Mouse (Mus musculus) heart, embryonic 16.5 days (tissue): ENCODE data around the gene Slc39a1. TPM values are rescaled to one million over a fixed set of nuclear protein-coding genes. Genes with fewer than 3 reads are reported as not detected.

Experiments
- ATAC-seq: fragments of 200-750 bp; cut with Nextera tagmentation; replicated peaks from 2 replicates; pipeline ENCODE4 v1.8.0; 2017; ENCODE audit warnings: moderate number of reproducible peaks; ENCODE audit not compliant: insufficient read depth, low FRiP score; ENCODE audit errors: extremely low read depth
- H3K27ac ChIP-seq: fragments of 300-500 bp; sonication (generic); 2 replicates; pipeline ENCODE4 v1.5.1; 2014; ENCODE audit warnings: mild to moderate bottlenecking, low read length, control low read depth, moderate library complexity
- H3K27me3 ChIP-seq: fragments of 300-500 bp; sonication (generic); 2 replicates; pipeline ENCODE4 v1.6.1; 2014; ENCODE audit warnings: low read length, mixed read lengths; ENCODE audit not compliant: control insufficient read depth, insufficient read depth
- H3K36me3 ChIP-seq: fragments of 300-500 bp; sonication (generic); 2 replicates; pipeline ENCODE4 v1.6.1; 2014; ENCODE audit not compliant: control insufficient read depth, insufficient read depth
- H3K4me1 ChIP-seq: fragments of 300-500 bp; sonication (generic); 2 replicates; pipeline ENCODE4 v1.6.1; 2014; ENCODE audit warnings: low read length, mixed read lengths; ENCODE audit not compliant: control insufficient read depth, insufficient read depth
- H3K4me2 ChIP-seq: fragments of 300-500 bp; sonication (generic); 2 replicates; pipeline ENCODE4 v1.6.1; 2014; ENCODE audit warnings: low read depth, mild to moderate bottlenecking, control low read depth, low read length
- H3K4me3 ChIP-seq: fragments of 300-500 bp; sonication (generic); 2 replicates; pipeline ENCODE4 v1.5.1; 2014; ENCODE audit warnings: mild to moderate bottlenecking, control low read depth, low read length
- H3K9ac ChIP-seq: fragments of 300-500 bp; sonication (generic); 2 replicates; pipeline ENCODE4 v1.6.1; 2014; ENCODE audit warnings: low read length, control low read depth
- H3K9me3 ChIP-seq: fragments of 300-500 bp; sonication (generic); replicated peaks from 2 replicates; pipeline ENCODE4 v1.6.1; 2016; ENCODE audit warnings: low read length; ENCODE audit not compliant: control insufficient read depth
- WGBS: fragments of 180-500 bp; shearing (Covaris S2); extraction: QIAGEN DNeasy Blood & Tissue Kit; methylation state at CpG from one replicate; pipeline ENCODE4 v1.1.7; 2014; 5-methylcytosine and 5-hydroxymethylcytosine counted together
- polyA plus RNA-seq: library from polyadenylated mRNA; unstranded; fragments of >200 nt; fragmentation: Nextera tagmentation; extraction: Ambion mirVana; gene quantifications from 2 replicates; pipeline ENCODE4 v1.2.1, GENCODE M21; 2015

The Slc39a1 gene
- 61.5 and 86.3 TPM in 2 replicates for polyA plus RNA-seq

GRCm38 (mm10) chr3:90247960-90248745 lies at the start of gene Slc39a1:
TSS of gene Slc39a1 (plus strand) at chr3:90248172.
- Histone ChIP-seq H3K9me3 (no peaks in the 10 kb centered on the region), H3K4me3 (peak within 1 kb of the TSS; percentile 93), H3K27ac (peak within 1 kb of the TSS; percentile 95), H3K27me3 (no peaks in the 10 kb centered on the region), H3K36me3 (peaks cover 12% of the 10 kb centered on the region), H3K9ac (peak within 1 kb of the TSS; percentile 92), H3K4me1 (peaks cover 12% of the 10 kb centered on the region), H3K4me2 (peak within 1 kb of the TSS; percentile 82)
- under 1% methylated on average over 43 of the region's 44 CpGs for WGBS
- peak; percentile 92 for ATAC-seq

GRCm38 (mm10) chr3:90202884-90203283 lies 45.1 kb upstream of the Slc39a1 start:
- no peak overlapping the region for H3K9ac ChIP-seq
- no peak overlapping the region for H3K4me2 ChIP-seq
- H3K27me3 ChIP-seq, result no peaks in the 10 kb centered on the region
- H3K9me3 ChIP-seq, result no peaks in the 10 kb centered on the region
- no peaks in the 10 kb centered on the region; the same call in 1 of the 2 replicates for H3K36me3 ChIP-seq
- peaks cover 6% of the 10 kb centered on the region; the same call in 1 of the 2 replicates for H3K4me1 ChIP-seq
- no peak overlapping the region for H3K4me3 ChIP-seq
- WGBS, result 73% methylated on average over 1 of the region's 1 CpGs
- ATAC-seq, result no peak
- no peak overlapping the region for H3K27ac ChIP-seq

- H3K9me3 ChIP-seq, result no peaks in the 10 kb centered on the region
- H3K27ac ChIP-seq, result peak overlapping the region; percentile 59
- no peak overlapping the region for H3K4me3 ChIP-seq
- peak; percentile 58 for ATAC-seq
- H3K4me2 ChIP-seq, result no peak overlapping the region
- H3K36me3 ChIP-seq, result peaks cover 4% of the 10 kb centered on the region; the same call in 1 of the 2 replicates
- WGBS, result 35% methylated on average over 5 of the region's 5 CpGs
- peaks cover 8% of the 10 kb centered on the region; the same call in 1 of the 2 replicates for H3K4me1 ChIP-seq
- no peak overlapping the region for H3K9ac ChIP-seq
- H3K27me3 ChIP-seq, result no peaks in the 10 kb centered on the region
These were observed 44.4 kb upstream of the Slc39a1 start for GRCm38 (mm10) chr3:90203619-90204018.

GRCm38 (mm10) chr3:90204582-90204981 lies 43.4 kb upstream of the Slc39a1 start:
- Histone ChIP-seq H3K4me1 (peaks cover 12% of the 10 kb centered on the region; the same call in 1 of the 2 replicates), H3K9me3 (no peaks in the 10 kb centered on the region), H3K36me3 (peaks cover 8% of the 10 kb centered on the region; the same call in 1 of the 2 replicates), H3K4me2 (no peak overlapping the region), H3K27me3 (no peaks in the 10 kb centered on the region), H3K9ac (no peak overlapping the region), H3K27ac (no peak overlapping the region), H3K4me3 (no peak overlapping the region)
- WGBS, result 93% methylated on average over 2 of the region's 2 CpGs
- ATAC-seq, result no peak

- peak overlapping the region; percentile 20; the same call in 1 of the 2 replicates for H3K27ac ChIP-seq
- no peak overlapping the region for H3K9ac ChIP-seq
- no peak overlapping the region for H3K4me3 ChIP-seq
- H3K4me1 ChIP-seq, result peaks cover 26% of the 10 kb centered on the region
- H3K36me3 ChIP-seq, result peaks cover 26% of the 10 kb centered on the region
- no peak for ATAC-seq
- H3K9me3 ChIP-seq, result no peaks in the 10 kb centered on the region
- whole genome bisulfite sequencing, result 69% methylated on average over 2 of the region's 2 CpGs
- H3K27me3 ChIP-seq, result no peaks in the 10 kb centered on the region
- H3K4me2 ChIP-seq, result no peak overlapping the region
These were observed 39.3 kb upstream of the Slc39a1 start for GRCm38 (mm10) chr3:90208662-90209061.

- Histone ChIP-seq H3K4me1 (peaks cover 27% of the 10 kb centered on the region), H3K9me3 (no peaks in the 10 kb centered on the region), H3K9ac (no peak overlapping the region), H3K4me3 (no peak overlapping the region), H3K27ac (no peak overlapping the region), H3K36me3 (peaks cover 26% of the 10 kb centered on the region), H3K27me3 (no peaks in the 10 kb centered on the region), H3K4me2 (no peak overlapping the region)
- ATAC-seq, result no peak
- 86% methylated on average over 5 of the region's 5 CpGs for WGBS
These were observed 37.9 kb upstream of the Slc39a1 start for GRCm38 (mm10) chr3:90209908-90210566.

GRCm38 (mm10) chr3:90211475-90212398 lies 36.2 kb upstream of the Slc39a1 start:
- ATAC-seq, result no peak
- 0 out of 2 replicates have a peak overlapping the region, but pooled peaks have one; percentile 9 for H3K27ac ChIP-seq
- H3K36me3 ChIP-seq, result peaks cover 26% of the 10 kb centered on the region
- peak overlapping the region; percentile 79 for H3K4me3 ChIP-seq
- no peaks in the 10 kb centered on the region for H3K9me3 ChIP-seq
- no peaks in the 10 kb centered on the region for H3K27me3 ChIP-seq
- peaks cover 27% of the 10 kb centered on the region for H3K4me1 ChIP-seq
- H3K9ac ChIP-seq, result peak overlapping the region; percentile 87
- 65% methylated on average over 13 of the region's 13 CpGs for WGBS
- peak overlapping the region; percentile 76 for H3K4me2 ChIP-seq

GRCm38 (mm10) chr3:90212723-90213122 lies 35.2 kb upstream of the Slc39a1 start:
- H3K4me2 ChIP-seq, result peak overlapping the region; percentile 76
- peaks cover 26% of the 10 kb centered on the region for H3K36me3 ChIP-seq
- no peaks in the 10 kb centered on the region for H3K9me3 ChIP-seq
- H3K27ac ChIP-seq, result no peak overlapping the region
- H3K27me3 ChIP-seq, result no peaks in the 10 kb centered on the region
- no peak for ATAC-seq
- H3K4me3 ChIP-seq, result peak overlapping the region; percentile 79
- WGBS, result 10% methylated on average over 5 of the region's 5 CpGs
- H3K9ac ChIP-seq, result peak overlapping the region; percentile 87
- H3K4me1 ChIP-seq, result peaks cover 27% of the 10 kb centered on the region
